Mouse (Mus musculus) kidney, postnatal 10 days (tissue): ENCODE measurements at regions not wholly inside any gene's neighbourhood (a gene's known extent, or its start where the extent isn't known, plus 50 kb on each side); places are given as distances from the start of the nearest gene placed in this dataset.

ENCODE experiments used
- DNase-seq: peaks from one replicate; pipeline ENCODE4 v3.0.0; 2021; ENCODE audit warnings: mixed read lengths

DNA sequence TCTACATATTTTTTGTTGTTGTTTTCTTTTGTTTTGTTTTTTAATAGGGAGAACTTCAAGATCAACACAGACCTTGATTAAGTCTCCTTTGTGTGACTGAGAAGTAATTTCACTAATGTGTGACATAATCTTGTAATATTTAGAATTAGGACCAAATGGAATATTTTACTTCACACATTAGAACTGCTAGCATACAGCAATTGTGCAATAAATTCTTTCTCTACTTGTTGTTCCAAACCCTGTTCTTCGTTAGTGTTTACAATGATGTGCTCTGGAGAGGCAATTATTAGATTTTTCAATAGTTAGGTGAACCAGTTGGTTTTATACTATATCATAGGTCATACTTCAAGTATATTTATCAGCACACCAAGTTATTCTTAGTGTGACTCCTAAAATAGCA, 171.3 kb upstream of the Cd180 start:
- DNase-seq: no peak

DNA sequence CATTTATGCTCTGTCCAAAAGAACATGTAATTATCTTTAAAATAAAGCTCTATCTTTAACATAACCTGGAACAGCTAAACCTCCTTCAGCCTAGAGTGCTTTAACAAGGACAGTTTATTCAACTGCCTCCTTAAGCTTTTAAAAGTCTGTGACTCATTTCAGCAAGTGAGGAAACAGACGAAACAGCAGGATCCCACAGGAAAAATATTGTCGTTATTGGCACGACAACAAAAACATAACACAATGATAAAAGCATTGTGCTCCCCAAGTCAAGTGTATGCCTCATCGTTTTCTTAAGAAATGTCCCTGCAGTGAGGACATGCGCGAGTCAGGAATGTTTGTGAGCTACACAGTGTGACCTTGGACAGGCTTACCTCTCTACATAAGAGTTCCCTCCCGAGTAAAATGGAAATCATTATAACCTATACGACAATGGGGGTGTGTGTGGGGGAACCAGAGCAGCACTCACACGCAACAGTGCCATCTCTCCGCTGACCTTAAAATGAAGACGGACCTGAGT, 166.7 kb upstream of the Cd180 start:
- DNase-seq: no peak

DNA sequence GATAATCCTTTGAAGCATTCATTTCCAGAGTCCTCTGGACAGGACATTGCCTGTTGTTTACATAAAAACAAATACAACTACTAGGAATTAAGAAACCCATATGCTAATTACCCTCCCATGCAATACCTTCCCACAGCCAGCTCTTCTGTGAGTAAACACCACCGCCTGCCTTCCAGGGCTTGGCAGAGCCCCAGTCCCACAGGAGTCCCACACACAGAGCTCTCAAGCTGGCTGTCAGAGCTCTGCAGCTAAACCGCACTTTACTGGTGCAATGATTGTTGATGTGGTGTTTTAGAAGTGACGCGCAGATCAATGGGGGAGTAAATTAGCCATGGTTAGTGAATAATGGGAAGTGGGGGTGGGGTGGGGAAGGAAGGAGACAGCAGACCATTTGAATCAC, 159.6 kb upstream of the Cd180 start:
- peak; percentile 27 for DNase-seq

DNA sequence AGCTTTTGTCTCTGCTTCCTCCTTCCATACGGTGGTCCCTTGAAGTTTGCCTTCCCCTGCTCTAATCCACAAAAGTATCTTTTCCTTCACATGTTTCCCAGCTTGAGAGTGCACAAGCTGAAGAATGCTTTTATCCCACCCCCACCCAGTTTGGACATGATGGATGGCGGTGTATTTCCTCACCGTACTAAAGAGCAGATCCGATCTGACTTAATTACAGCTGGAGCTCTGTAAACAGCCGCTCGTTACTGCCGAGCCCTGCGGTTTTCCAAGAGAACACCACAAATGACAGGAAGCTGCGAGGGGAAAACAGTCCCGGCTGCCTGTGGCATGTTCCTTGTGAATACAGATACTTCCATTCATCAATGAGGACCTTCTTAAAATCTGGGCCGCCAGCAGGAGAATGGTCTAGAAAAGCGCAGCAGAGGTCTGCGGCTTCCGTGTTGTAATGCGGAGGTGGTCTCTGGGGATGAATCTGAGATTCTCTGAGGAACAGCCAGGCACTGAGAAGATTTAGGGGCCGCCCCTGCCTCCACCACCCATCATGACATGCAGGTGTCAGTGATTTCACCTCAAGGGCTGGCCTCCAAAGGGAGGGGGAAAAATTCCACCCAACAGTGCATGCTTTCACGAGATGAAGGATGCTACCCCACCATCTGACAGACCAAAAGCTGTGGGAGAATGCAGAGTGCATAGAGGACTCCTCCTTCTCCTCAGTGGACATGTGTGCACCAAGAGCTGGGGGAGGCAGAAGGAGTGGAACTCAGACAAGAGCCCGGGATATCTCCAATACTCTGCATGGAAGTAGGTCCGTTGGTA, 155.7 kb upstream of the Cd180 start:
- DNase-seq: peak; percentile 70

DNA sequence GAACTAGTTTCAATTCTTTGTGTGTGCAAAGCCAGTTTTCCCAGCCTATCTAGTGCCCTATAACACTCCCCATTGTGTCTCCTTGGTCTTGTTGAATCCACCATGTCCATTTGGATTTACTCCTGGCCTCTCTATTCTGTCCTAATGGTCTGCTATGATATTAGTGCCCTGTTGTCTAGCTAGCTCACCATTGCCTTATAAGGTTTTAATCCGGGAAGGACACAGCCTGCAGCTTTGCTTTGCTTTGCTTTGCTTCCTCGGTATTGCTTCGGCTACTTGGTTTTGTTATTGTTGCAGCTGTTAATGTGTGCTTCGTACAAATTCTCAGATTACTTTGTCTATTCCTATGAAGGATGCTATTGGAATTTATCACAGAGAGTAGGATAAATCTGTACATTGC, 152.9 kb upstream of the Cd180 start:
- no peak for DNase-seq

DNA sequence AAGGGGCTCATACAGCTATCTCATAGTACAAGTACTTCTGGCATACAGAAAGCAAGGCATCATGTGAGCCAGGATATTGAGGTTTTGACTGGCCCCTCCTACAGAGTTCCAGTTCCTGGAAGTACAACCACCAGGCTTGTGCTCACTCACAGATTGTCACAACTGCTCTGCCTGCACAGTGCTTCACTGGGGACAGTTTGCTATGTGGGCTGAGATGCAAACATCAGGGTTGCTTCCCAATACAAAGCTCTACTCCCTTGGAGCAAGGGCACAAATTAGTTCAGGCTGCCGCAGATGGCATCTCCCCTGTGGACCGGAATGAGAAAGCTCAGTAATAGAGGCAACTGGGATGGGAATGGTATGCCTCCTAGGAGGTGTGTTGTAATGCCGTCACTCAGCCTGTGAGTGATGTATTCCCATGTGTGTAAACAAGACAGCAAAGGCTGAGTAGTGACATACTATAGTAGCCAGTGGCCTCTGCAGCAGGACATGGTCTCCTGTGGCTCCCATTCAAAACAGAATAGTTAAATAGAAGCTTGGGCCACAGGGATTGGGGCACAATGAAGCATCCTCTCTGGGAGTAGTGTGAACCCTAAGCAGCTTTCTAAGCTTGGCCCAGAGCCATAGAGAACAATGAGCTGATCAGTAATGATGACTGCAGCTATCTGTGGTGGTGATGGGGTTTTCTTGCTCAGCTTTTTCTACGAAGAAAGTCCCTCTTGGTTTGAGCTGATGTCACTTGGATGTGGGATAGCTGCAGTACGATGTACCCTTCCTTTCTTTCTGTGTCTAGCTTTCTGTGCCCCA, 148.8 kb upstream of the Cd180 start:
- no peak for DNase-seq

DNA sequence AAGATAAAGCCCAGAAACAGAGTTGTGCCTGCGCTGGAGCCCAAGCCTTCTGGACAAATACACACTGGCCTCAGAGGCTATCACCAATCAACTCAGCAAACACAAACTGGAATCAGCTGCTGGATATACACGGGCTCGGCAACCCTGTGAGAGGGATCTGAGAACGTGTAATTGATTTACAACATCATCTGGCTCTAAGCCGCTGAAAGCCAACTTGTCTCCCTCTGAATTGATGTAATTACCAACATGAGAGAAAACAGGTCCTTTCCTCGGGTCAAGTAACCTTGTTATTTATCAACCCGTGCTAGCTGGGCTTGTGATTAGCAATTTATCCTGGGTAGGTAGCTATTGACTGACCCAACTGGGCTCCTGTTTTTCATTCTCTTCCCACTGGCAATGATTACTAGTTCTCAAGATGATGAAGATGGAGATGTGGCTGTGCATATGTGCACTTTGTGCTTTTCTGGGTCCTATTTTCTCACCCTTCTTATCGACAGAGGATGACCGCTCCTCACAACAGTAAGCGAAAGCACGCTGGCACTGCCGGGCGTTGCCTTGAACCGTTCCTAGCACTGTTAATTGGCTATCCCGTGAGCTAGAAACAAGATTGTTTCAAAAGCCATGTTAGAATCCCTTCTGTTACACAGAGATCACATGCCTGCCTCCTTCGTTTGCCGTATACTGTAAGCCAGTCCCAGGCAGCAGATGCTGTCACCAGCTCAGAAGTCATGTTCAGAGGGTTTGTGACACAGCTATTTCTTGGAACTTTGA, 147.3 kb upstream of the Cd180 start:
- peak; percentile 14 for DNase-seq

DNA sequence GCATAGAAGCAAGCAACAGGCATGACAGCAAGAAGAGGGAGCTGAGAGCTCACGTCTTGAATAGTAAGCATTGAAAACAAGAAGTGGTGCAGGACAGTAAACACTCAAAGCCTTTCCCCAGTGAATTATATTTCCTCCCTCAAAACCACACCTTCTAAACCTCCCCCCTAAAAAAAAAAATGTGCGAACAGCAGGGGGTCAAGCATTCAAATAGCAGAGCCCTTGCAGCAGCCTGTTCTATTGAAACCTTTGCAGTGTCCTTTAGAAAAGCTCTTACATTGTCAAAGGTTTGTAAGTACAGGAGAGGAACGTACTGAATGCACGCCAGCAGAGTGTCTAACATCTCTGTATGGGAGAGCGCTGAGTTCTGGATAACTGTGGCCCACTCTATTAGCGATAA, 145.1 kb upstream of the Cd180 start:
- no peak for DNase-seq

DNA sequence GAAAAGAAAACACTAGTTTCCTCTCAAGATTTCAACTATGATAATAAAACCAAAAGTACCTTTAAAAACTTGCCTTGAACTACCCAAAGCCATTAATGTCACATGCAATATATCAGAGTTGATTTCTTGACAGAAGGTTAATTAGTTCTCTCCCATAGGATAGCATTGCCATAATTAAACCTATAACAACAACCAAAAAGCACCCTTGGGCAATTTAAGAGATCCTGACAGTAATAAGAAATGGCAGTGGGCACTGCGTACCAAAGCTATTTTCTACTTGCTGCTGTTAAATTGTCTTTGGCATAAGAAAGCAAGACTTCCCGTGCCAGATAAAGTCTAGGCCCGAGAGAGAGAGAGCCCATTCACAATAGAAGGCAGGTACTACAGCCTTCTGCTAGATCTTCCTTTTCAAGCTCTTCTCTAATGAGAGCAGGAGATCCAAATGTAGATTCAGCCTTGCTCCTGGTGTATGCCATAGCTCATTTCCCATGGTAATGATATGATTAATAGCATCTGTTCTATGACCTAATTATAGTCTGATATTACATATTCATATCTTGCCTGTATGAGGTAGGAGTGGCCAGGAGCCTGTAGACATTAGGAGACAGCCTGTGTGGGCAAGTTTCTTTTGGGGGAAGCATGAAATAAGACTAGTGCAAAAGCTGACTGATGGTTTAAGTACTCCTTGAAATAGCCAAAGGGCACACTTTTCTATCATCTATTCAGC, 126.3 kb upstream of the Cd180 start:
- DNase-seq: no peak

DNA sequence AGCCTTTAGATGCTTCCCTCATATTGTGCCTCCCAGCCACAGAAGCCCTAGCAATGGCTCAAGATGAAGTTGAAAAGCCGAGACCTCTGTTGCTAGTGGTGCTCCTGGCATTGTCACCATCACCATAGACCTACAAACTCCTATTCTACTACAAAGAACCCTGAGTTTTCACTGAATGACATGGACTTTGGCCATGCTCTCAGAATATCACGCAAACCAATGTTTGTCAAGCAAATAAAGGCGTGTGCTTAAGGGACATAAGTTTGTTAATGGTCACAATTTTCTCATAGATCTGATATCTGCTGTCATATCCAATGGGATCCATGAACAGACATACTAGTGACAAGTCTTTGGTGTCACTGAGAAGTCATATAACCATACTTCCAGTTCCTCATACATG, 123.8 kb upstream of the Cd180 start:
- no peak for DNase-seq

DNA sequence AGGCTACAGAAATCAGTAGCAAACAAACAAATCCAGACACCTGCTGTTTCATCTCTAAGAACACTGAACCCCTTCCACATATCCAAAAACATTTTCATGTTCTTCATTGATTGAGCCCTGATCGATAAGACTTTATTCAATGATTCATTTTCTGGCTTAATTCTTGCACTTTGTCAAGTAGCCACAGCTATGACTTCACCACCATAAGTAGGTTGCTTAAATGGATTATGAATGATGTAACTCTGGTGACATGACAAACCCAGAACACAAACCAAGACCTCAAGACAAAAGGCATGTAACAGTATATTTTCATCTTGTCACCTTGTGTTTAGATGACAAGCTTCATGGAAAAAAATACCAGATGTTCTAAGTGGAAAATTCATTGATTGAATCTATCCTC, 123.1 kb upstream of the Cd180 start:
- no peak for DNase-seq

DNA sequence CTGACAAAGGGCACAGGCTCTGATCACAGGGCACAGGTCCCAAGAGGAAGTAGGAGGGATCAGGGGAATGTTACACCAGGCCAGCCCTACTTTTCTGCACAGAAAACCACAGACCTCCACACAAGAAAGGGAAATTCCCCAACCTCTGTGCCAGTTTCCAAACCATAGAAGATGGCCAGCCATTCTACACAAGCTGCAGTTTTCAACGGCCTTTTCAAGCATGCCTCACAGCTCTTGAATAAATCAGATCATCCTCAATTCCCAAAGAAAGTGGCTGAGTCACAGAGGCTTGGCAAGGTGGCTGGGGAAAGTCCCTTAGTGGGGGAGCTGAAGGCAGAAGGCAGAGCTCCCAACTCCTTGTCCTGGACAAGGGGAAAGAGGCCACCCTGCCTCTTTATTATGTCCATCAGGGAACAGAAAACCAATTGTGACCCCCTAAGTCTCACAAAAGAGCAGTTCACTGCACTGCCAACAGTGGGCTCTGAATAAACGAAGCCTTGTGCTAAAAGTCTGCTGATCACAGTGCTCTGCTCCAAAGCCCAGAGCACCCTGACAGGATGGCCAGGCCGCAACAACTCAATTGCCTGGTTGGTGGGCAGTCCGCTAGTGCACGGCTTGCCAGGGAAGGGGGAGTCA, 120.0 kb upstream of the Cd180 start:
- no peak for DNase-seq

DNA sequence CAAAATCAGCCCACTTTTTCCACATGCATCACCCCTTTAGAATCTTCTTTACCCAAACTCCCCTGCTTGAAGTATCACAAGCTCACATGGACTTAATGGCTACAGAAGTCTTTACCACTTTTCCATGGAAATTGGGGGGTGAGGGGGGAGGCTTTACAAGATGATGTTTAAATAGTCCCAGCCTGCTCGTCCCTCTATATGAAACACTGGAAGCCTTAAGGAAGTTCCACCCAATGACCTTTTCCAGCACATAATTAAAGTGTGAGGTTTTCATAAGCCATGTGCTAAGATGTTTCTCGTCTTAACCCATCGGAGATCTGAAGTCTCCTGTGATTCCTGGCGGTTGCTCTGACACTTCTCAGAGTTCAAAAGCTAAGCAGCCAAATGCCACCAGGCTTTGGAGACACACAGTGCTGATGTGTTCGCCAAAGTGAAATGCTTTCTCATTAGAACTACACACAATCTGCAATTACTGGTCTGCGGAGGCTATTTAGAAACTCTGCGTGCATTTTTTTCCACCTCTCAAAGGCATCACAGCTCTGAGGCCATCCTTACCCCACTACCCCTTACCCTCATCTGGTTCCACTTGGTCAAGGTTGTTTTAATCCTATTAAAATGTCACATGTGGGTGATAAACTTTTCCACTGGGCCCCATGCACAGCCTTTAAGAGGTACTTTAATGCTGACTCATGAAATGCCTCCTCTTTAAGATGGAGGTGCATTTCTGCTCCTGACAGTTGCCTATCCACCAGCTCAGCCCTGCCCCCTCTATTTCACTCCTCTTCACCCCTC, 116.3 kb upstream of the Cd180 start:
- no peak for DNase-seq

DNA sequence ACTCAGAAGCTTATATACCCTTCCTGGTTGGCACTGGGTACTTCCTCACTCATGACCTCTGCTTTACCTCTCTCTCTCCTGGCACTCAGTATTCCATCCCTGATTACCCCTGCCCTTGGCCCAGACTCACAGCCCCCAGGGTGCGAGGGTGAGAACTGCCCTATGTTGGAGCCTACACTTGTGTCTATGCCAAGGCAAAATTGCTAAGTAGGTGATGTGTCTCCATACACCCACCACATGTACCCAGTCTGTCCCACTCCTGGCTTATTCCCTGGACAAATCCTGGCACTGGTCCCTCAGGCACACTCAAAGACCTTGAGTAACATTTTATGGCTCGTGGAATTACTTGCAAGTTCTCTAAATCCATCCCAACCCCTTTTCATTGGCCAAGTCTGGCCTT, 114.5 kb upstream of the Cd180 start:
- DNase-seq: peak; percentile 18

DNA sequence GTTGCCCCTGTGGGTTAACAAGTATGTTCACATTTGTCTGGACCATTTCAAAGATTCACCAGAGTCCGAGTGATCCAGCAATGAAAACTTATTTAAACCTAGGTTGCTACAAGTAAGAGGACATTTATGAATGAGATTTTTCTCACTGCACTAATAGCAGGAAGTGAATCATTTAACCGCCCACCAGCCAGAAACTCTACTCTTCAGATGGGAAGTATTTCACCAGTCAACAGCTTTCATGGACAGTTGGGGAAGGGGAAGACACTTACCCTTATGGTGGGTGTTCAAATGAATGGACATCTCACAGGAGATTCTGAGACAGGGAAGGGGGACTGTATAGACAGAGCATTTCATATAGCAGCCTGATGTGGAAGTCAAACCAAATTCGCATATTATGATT, 113.7 kb upstream of the Cd180 start:
- DNase-seq: no peak

DNA sequence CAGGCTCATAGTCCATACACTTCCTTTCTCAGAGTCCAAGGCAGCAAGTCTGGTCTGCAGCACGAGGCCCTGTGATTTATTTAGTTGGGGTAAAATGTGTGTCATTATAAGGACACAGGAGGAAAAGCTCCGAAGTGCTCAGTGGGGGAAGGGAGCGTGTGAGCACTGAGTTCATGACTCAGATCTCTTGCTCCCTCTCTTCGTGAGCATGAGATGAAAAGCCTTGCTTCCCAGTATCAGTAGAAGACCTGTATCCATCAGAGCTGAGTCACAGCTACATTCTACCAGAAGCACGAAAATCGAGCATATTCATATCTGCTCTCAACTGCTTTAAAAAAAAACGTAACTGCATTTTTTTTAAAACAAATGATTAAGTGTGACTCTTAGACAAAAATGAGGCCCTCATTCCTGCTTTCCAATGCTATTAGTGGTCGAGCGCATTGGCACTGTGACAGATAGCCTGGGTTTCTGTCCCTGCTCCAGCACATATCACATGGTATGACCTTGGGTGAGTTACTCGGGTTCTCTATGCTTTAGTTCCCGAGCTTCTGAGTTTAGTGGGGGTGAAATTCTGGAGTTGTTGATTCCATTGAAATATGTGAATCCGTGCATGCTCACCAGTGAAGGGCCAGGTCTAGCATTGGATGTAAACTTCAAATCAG, 109.2 kb upstream of the Cd180 start:
- DNase-seq: peak; percentile 55

DNA sequence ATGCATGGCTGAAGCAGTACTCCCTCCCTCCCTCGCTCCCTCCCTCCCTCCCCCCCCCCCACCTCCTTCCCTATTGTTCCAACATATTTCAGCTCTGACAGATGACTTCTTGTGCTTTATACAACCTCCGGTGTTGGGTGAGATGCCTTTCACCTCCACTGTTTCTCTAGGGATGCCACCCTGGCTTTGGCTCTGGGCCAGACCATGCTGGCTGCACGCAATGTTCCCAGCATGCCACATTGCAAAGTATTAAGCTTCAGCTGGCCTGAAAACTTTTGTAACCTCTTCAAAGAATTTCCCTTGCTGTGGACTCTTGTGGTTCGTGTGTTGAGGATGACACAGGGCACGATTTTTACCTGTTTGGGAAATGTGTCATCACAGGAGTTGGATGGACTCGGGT, 107.1 kb upstream of the Cd180 start:
- DNase-seq: peak; percentile 42

DNA sequence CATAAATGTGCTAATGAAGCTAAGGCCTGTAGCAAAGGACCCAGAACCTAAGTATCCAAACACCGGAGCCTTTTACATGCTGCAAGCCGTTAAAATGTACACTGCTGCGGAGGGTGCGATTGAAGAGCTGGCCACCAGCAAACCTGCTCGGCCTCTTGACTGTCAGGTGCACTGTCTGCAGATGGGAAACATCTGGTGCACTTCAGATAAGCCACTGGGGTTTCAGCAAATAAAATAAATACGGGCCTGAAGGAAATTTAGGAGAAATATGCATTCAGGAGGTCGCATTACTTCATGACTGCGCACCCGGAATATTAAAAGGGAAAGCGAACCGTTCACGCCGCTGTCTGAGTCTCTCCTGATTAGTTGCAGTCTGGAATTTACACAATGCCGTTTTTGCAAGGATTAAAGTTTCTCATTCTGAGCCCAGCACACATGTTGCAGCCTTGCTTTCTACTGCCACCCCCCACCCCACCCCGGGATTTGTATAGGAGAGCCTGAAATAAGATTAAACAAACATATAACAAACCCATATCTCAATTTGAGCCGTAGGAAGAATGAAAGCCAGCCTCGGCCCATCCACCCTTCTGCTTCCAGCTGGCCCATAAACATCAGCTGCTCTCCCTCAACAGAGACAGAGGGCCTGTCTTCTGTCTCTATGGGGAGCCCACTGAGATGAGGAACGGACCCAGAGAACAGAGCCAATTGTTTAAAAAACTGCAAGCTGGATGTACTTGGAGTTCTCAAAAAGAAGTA, 103.5 kb upstream of the Cd180 start:
- peak; percentile 77 for DNase-seq

DNA sequence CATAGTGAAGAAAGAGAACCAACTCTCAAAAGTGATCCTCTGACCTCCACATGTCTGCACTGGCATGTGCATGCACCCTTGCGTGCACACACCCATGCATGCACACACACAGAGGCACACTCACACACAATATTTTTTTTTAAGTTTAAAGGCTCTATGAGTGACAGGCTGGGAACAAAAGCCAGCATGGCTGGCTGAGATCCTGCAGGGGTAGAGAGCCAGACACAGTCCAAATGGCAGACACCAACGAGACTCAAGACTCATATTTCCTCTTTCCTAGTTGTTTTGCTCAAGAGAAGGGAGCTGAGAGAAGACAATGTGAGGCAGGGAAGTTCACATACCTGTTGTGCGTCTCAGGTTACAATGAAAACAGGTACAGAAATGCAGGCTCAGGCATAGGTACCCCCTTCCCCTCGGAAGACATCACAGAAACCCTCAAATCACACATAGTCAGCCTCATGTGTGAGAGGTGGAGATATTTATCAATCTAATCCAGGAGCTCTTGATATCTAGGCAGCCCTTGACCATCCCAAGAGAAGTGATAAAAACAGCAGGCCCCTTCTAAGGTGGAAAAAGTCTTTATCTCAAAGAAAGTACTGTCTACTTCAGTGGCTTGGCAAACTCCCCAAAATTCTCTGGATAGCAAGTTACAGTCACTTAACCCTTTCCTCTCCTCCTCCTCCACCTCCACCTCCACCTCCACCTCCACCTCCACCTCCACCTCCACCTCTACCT, 101.4 kb upstream of the Cd180 start:
- DNase-seq: no peak
